Mouse (Mus musculus) lung, embryonic 14.5 days (tissue): ENCODE measurements around the gene Irs2. TPM values are rescaled to one million over a fixed set of nuclear protein-coding genes. Genes with fewer than 3 reads are reported as not detected.

Experiments used
- ATAC-seq: fragments of 200-750 bp; cut with Nextera tagmentation; 2 replicates; pipeline ENCODE4 v1.8.0; 2017; ENCODE audit warnings: mild to moderate bottlenecking, moderate TSS enrichment, moderate library complexity; ENCODE audit not compliant: insufficient read depth
- DNase-seq: peaks from one replicate; pipeline ENCODE4 v3.0.0-alpha.2; 2015
- H3K27ac ChIP-seq: fragments of 300-500 bp; sonication (generic); 2 replicates; pipeline ENCODE4 v1.5.1; 2014; ENCODE audit warnings: low read depth, mild to moderate bottlenecking, moderate library complexity
- H3K27me3 ChIP-seq: fragments of 300-500 bp; sonication (generic); 2 replicates; pipeline ENCODE4 v1.6.1; 2014; ENCODE audit warnings: low read length, control low read depth; ENCODE audit not compliant: insufficient read depth
- H3K36me3 ChIP-seq: fragments of 300-500 bp; sonication (generic); 2 replicates; pipeline ENCODE4 v1.6.1; 2014; ENCODE audit warnings: control low read depth; ENCODE audit not compliant: insufficient read depth
- H3K4me1 ChIP-seq: fragments of 300-500 bp; sonication (generic); 2 replicates; pipeline ENCODE4 v1.6.1; 2014; ENCODE audit warnings: antibody characterized with exemption, control low read depth; ENCODE audit not compliant: insufficient read depth
- H3K4me2 ChIP-seq: fragments of 300-500 bp; sonication (generic); 2 replicates; pipeline ENCODE4 v1.6.1; 2014; ENCODE audit warnings: mild to moderate bottlenecking
- H3K4me3 ChIP-seq: fragments of 300-500 bp; sonication (generic); 2 replicates; pipeline ENCODE4 v1.5.1; 2014; ENCODE audit warnings: low read depth, low read length
- H3K9ac ChIP-seq: fragments of 300-500 bp; sonication (generic); 2 replicates; pipeline ENCODE4 v1.6.1; 2014
- H3K9me3 ChIP-seq: fragments of 300-500 bp; sonication (generic); 2 replicates; pipeline ENCODE4 v1.6.1; 2016; ENCODE audit warnings: low read depth, low read length, control low read depth
- CTCF ChIP-seq: IDR thresholded peaks from 2 replicates; pipeline ENCODE4 v1.5.1; 2016; ENCODE audit warnings: antibody characterized with exemption, low read depth
- WGBS: fragments of 180-500 bp; shearing (Covaris S2); extraction: QIAGEN DNeasy Blood & Tissue Kit; methylation state at CpG from one replicate; pipeline ENCODE4 v1.1.7; 2014; 5-methylcytosine and 5-hydroxymethylcytosine counted together
- polyA plus RNA-seq: library from polyadenylated mRNA; unstranded; fragments of >200 nt; fragmentation: Nextera tagmentation; extraction: Ambion mirVana; gene quantifications from 2 replicates; pipeline ENCODE4 v1.2.1, GENCODE M21; 2014

The Irs2 gene
- polyA plus RNA-seq, 1 experiment from 2014 or later: 5.7 TPM

- peak; percentile 68 for ATAC-seq
- WGBS: under 1% methylated on average over 52 of the region's 62 CpGs
- peaks cover 14% of the 10 kb centered on the region for H3K4me1 ChIP-seq
Observed at GRCm38 (mm10) chr8:11009431-11010071, 1.3 kb upstream of the Irs2 start.

GRCm38 (mm10) chr8:11008842-11009420, 673 bp upstream of the Irs2 start:
- H3K4me2 ChIP-seq: peak overlapping the region; percentile 93
- WGBS: under 1% methylated on average over 49 of the region's 73 CpGs

More at GRCm38 (mm10) chr8:11009431-11010071, 1.3 kb upstream of the Irs2 start:
- H3K27ac ChIP-seq: peak overlapping the region; percentile 97
- H3K36me3 ChIP-seq: peaks cover 18% of the 10 kb centered on the region
- TF ChIP-seq CTCF: no peak
- no peaks in the 10 kb centered on the region for H3K27me3 ChIP-seq
- peak overlapping the region; percentile 93 for H3K4me2 ChIP-seq
- peak overlapping the region; percentile 74 for H3K4me3 ChIP-seq
- DNase-seq: peak; percentile 84
- peak overlapping the region; percentile 90 for H3K9ac ChIP-seq
- H3K9me3 ChIP-seq: no peaks in the 10 kb centered on the region

GRCm38 (mm10) chr8:11007581-11008378, 478 bp downstream of the Irs2 start:
- TF ChIP-seq CTCF: no peak
- H3K4me1 ChIP-seq: peaks cover 29% of the 10 kb centered on the region
- no peaks in the 10 kb centered on the region for H3K9me3 ChIP-seq

More at GRCm38 (mm10) chr8:11008842-11009420, 673 bp upstream of the Irs2 start:
- peak; percentile 90 for ATAC-seq
- H3K4me3 ChIP-seq: peak overlapping the region; percentile 74
- no peaks in the 10 kb centered on the region for H3K9me3 ChIP-seq
- peaks cover 17% of the 10 kb centered on the region for H3K4me1 ChIP-seq
- DNase-seq: peak; percentile 98
- H3K9ac ChIP-seq: peak overlapping the region; percentile 90
- peaks cover 19% of the 10 kb centered on the region for H3K36me3 ChIP-seq
- no peak for TF ChIP-seq CTCF
- H3K27me3 ChIP-seq: no peaks in the 10 kb centered on the region
- peak overlapping the region; percentile 97 for H3K27ac ChIP-seq

GRCm38 (mm10) chr8:11007001-11007580, 1.2 kb downstream of the Irs2 start:
- TF ChIP-seq CTCF: peak; percentile 82
- Histone ChIP-seq H3K27ac (peak overlapping the region; percentile 97), H3K4me3 (peak overlapping the region; percentile 74), H3K9me3 (no peaks in the 10 kb centered on the region), H3K27me3 (no peaks in the 10 kb centered on the region), H3K4me2 (peak overlapping the region; percentile 93), H3K36me3 (peaks cover 19% of the 10 kb centered on the region), H3K4me1 (peaks cover 35% of the 10 kb centered on the region), H3K9ac (peak overlapping the region; percentile 90)
- peak; percentile 60 for ATAC-seq
- peak; percentile 94 for DNase-seq
- under 1% methylated on average over 54 of the region's 56 CpGs for WGBS

More at GRCm38 (mm10) chr8:11007581-11008378, 478 bp downstream of the Irs2 start:
- peak overlapping the region; percentile 74 for H3K4me3 ChIP-seq
- peak overlapping the region; percentile 93 for H3K4me2 ChIP-seq
- DNase-seq: peak; percentile 65
- no peak for ATAC-seq
- H3K27me3 ChIP-seq: no peaks in the 10 kb centered on the region
- WGBS: under 1% methylated on average over 88 of the region's 88 CpGs
- H3K36me3 ChIP-seq: peaks cover 19% of the 10 kb centered on the region
- H3K9ac ChIP-seq: peak overlapping the region; percentile 90
- H3K27ac ChIP-seq: peak overlapping the region; percentile 97

- peaks cover 19% of the 10 kb centered on the region for H3K36me3 ChIP-seq
- peak overlapping the region; percentile 90 for H3K9ac ChIP-seq
- TF ChIP-seq CTCF: no peak
- no peaks in the 10 kb centered on the region for H3K27me3 ChIP-seq
- no peak overlapping the region for H3K27ac ChIP-seq
- peaks cover 43% of the 10 kb centered on the region for H3K4me1 ChIP-seq
- H3K4me2 ChIP-seq: peak overlapping the region; percentile 93
- no peaks in the 10 kb centered on the region for H3K9me3 ChIP-seq
- ATAC-seq (no peak), DNase-seq (no peak)
- WGBS: 90% methylated on average over 9 of the region's 9 CpGs
- H3K4me3 ChIP-seq: peak overlapping the region; percentile 74
Observed at GRCm38 (mm10) chr8:11006276-11006630, 2.0 kb downstream of the Irs2 start.

GRCm38 (mm10) chr8:11005460-11006275, 2.6 kb downstream of the Irs2 start:
- 89% methylated on average over 26 of the region's 26 CpGs for WGBS
- H3K27me3 ChIP-seq: no peaks in the 10 kb centered on the region
- DNase-seq: no peak
- TF ChIP-seq CTCF: no peak
- H3K4me3 ChIP-seq: peak overlapping the region; percentile 74
- ATAC-seq: no peak
- no peaks in the 10 kb centered on the region for H3K9me3 ChIP-seq
- peak overlapping the region; percentile 90; the same call in 1 of the 2 replicates for H3K9ac ChIP-seq
- H3K27ac ChIP-seq: no peak overlapping the region
- peak overlapping the region; percentile 93 for H3K4me2 ChIP-seq
- H3K36me3 ChIP-seq: peaks cover 19% of the 10 kb centered on the region
- peaks cover 48% of the 10 kb centered on the region for H3K4me1 ChIP-seq
